Mouse (Mus musculus): Measurements from ENCODE around the gene Spata19. TPM values are rescaled to one million over a fixed set of nuclear protein-coding genes. Genes with fewer than 3 reads are reported as not detected.

The Spata19 gene
- polyA plus RNA-seq, 1 experiment from 2014 or later = not detected

GRCm38 (mm10) chr9:27414058-27414460, 17.5 kb downstream of the Spata19 start:
- WGBS = 4% methylated on average over 11 of the region's 11 CpGs

DNA sequence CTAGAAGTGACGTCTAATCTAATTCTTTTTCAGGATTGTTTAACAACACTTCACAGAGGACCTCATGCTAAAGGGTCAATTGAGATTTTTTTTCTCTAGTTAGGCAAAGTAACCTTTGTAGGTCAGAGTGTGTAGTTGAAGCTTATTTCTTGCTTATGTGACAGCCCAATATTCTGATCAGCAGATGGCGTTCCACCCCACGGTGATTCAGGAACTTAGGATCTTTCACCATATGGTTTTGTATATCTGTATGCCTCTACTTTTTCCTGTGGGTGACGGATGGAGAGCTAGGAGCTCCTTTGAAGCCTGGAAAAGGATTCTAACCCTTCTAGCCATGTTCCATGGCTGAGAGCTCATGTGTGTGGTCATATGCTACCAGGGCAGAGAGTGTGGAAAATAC, 27.9 kb downstream of the Spata19 start:
- no peaks in the 10 kb centered on the region for H3K9me3 ChIP-seq (ENCODE audit: control insufficient read depth, low read depth, low read length)
- H3K9ac ChIP-seq (replicated peaks; ENCODE audit: low read depth, low read length) = no peak overlapping the region
- H3K4me1 ChIP-seq (ENCODE audit: control insufficient read depth, insufficient read depth, low read length) = no peaks in the 10 kb centered on the region
- H3K27me3 ChIP-seq (ENCODE audit: control insufficient read depth, insufficient read depth, low read length) = no peaks in the 10 kb centered on the region
- no peaks in the 10 kb centered on the region for H3K36me3 ChIP-seq (ENCODE audit: control insufficient read depth, insufficient read depth, low read length)
- no peak overlapping the region for H3K27ac ChIP-seq (ENCODE audit: low read length)
- H3K4me2 ChIP-seq (replicated peaks; ENCODE audit: low read depth, low read length) = no peak overlapping the region
- no peak overlapping the region for H3K4me3 ChIP-seq (ENCODE audit: low read depth, low read length)
- 60% methylated on average over 4 of the region's 4 CpGs for WGBS
- no peak for ATAC-seq (ENCODE audit: insufficient number of reproducible peaks, insufficient read depth, low FRiP score, low read depth)

More at GRCm38 (mm10) chr9:27414058-27414460, 17.5 kb downstream of the Spata19 start:
- Histone ChIP-seq H3K27ac (ENCODE audit: low read length) (no peak overlapping the region), H3K4me3 (ENCODE audit: low read depth, low read length) (no peak overlapping the region), H3K4me1 (ENCODE audit: control insufficient read depth, insufficient read depth, low read length) (no peaks in the 10 kb centered on the region), H3K36me3 (ENCODE audit: control insufficient read depth, insufficient read depth, low read length) (no peaks in the 10 kb centered on the region), H3K27me3 (ENCODE audit: control insufficient read depth, insufficient read depth, low read length) (no peaks in the 10 kb centered on the region), H3K9ac (replicated peaks; ENCODE audit: low read depth, low read length) (no peak overlapping the region), H3K4me2 (replicated peaks; ENCODE audit: low read depth, low read length) (0 out of 2 replicates have a peak overlapping the region, but pooled peaks have one; percentile 14), H3K9me3 (ENCODE audit: control insufficient read depth, low read depth, low read length) (no peaks in the 10 kb centered on the region)
- peak; percentile 39; the same call in 1 of the 2 replicates for ATAC-seq (ENCODE audit: insufficient number of reproducible peaks, insufficient read depth, low FRiP score, low read depth)

DNA sequence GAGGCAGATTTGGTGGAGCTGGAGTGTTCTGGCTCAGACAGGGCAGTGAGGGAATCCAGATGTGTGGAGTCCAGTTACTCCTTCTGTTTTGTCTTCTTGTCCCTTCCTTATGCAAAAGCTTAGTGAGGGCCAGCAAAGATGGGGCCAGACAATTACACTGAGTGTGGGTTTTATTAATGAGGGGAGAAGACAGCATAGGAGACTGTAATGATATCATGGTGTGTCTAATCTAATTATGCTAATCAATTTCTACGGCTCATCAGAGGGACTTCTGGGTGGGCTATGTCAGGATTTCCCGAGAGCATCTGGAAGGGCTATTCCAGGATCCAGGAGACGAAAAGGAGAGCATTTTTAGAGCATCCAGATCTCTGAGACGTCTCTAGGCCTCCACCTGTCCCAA, 32.0 kb downstream of the Spata19 start:
- no peaks in the 10 kb centered on the region for H3K9me3 ChIP-seq (ENCODE audit: control insufficient read depth, low read depth, low read length)
- no peak overlapping the region for H3K9ac ChIP-seq (replicated peaks; ENCODE audit: low read depth, low read length)
- 69% methylated on average over 4 of the region's 4 CpGs for WGBS
- no peaks in the 10 kb centered on the region for H3K27me3 ChIP-seq (ENCODE audit: control insufficient read depth, insufficient read depth, low read length)
- no peak overlapping the region for H3K27ac ChIP-seq (ENCODE audit: low read length)
- no peak for ATAC-seq (ENCODE audit: insufficient number of reproducible peaks, insufficient read depth, low FRiP score, low read depth)
- no peak overlapping the region for H3K4me3 ChIP-seq (ENCODE audit: low read depth, low read length)
- no peaks in the 10 kb centered on the region for H3K4me1 ChIP-seq (ENCODE audit: control insufficient read depth, insufficient read depth, low read length)
- no peak overlapping the region for H3K4me2 ChIP-seq (replicated peaks; ENCODE audit: low read depth, low read length)
- no peaks in the 10 kb centered on the region for H3K36me3 ChIP-seq (ENCODE audit: control insufficient read depth, insufficient read depth, low read length)

- ATAC-seq (ENCODE audit: insufficient number of reproducible peaks, insufficient read depth, low FRiP score, low read depth) = no peak
- no peak overlapping the region for H3K4me2 ChIP-seq (replicated peaks; ENCODE audit: low read depth, low read length)
- no peaks in the 10 kb centered on the region for H3K36me3 ChIP-seq (ENCODE audit: control insufficient read depth, insufficient read depth, low read length)
- no peaks in the 10 kb centered on the region for H3K9me3 ChIP-seq (ENCODE audit: control insufficient read depth, low read depth, low read length)
- no peak overlapping the region for H3K4me3 ChIP-seq (ENCODE audit: low read depth, low read length)
- H3K27ac ChIP-seq (ENCODE audit: low read length) = no peak overlapping the region
- 78% methylated on average over 7 of the region's 7 CpGs for WGBS
- no peak overlapping the region for H3K9ac ChIP-seq (replicated peaks; ENCODE audit: low read depth, low read length)
- H3K27me3 ChIP-seq (ENCODE audit: control insufficient read depth, insufficient read depth, low read length) = no peaks in the 10 kb centered on the region
- H3K4me1 ChIP-seq (ENCODE audit: control insufficient read depth, insufficient read depth, low read length) = no peaks in the 10 kb centered on the region
These were observed 36.7 kb downstream of the Spata19 start for GRCm38 (mm10) chr9:27433301-27433700.

GRCm38 (mm10) chr9:27435936-27436335, 39.3 kb downstream of the Spata19 start:
- no peaks in the 10 kb centered on the region for H3K27me3 ChIP-seq (ENCODE audit: control insufficient read depth, insufficient read depth, low read length)
- no peak for ATAC-seq (ENCODE audit: insufficient number of reproducible peaks, insufficient read depth, low FRiP score, low read depth)
- H3K27ac ChIP-seq (ENCODE audit: low read length) = no peak overlapping the region
- no peaks in the 10 kb centered on the region for H3K36me3 ChIP-seq (ENCODE audit: control insufficient read depth, insufficient read depth, low read length)
- H3K9ac ChIP-seq (replicated peaks; ENCODE audit: low read depth, low read length) = no peak overlapping the region
- H3K4me3 ChIP-seq (ENCODE audit: low read depth, low read length) = no peak overlapping the region
- H3K4me1 ChIP-seq (ENCODE audit: control insufficient read depth, insufficient read depth, low read length) = no peaks in the 10 kb centered on the region
- 48% methylated on average over 9 of the region's 9 CpGs for WGBS
- no peaks in the 10 kb centered on the region for H3K9me3 ChIP-seq (ENCODE audit: control insufficient read depth, low read depth, low read length)
- no peak overlapping the region for H3K4me2 ChIP-seq (replicated peaks; ENCODE audit: low read depth, low read length)

DNA sequence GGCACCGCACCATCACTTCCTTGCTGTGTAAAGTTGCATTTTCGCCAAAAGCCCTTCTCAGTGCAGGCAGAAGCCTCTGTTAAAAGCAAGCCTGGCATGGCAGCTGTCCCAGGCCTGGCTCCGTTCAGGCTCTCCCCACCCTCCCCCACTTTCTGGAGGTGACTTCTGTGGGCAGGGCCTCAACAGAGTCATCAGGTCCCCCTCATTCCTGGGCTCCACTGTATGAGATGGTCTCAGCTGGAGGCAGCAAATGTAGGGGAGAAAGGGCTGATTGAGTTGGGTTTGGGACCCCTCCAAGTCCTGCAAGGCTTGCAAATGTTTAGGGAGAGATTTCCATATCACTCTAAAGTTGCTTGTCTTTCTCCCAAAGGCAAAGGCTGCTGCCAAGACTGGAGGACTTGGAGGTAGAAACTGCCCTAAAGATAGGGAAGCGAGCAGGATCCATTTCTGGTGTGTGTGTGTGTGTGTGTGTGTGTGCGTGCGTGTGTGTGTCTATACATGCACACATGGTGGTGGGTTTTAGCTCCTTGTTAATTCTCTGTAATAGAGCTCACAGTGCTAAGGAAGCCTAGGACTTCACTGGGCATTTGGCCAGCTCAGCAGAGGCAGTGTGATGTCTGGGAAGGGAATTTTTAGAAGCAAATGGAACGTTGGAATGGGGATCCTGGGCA, 40.9 kb downstream of the Spata19 start:
- 0 out of 2 replicates have a peak, but pooled peaks have one; percentile 14 for ATAC-seq (ENCODE audit: insufficient number of reproducible peaks, insufficient read depth, low FRiP score, low read depth)
- WGBS = 57% methylated on average over 7 of the region's 7 CpGs
- no peak overlapping the region for H3K27ac ChIP-seq (ENCODE audit: low read length)

DNA sequence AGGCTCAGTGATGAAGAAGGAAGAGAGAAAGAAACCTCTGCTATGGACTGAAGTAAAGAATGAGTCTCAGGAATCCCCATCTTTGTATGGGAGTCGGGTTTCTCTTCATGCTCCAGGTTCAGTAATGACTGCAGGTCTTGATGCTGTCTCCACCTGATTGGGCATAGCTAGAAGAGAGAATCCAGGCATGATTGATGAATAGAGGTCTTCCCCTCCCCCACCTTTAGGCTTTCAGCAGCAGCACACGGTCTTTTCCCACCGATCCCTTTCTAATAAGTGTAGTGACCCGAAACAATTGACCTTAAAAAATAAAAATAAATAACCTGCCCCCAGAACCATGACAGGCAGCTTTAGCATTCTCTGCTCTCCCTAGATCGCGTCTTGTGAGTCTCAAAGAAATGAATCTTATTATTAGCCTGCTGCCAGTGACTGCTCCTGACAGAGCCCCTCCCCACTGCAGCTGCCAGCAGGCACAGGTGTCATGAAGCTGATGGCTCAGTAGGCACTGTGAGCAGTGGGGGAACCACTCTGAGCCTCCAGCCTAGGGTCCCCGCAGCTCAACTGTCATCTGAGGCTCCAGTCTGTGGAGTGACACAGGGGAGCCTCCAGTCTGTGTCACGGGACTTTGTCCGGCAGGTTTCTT, 53.3 kb downstream of the Spata19 start:
- Histone ChIP-seq H3K4me2 (replicated peaks; ENCODE audit: low read depth, low read length) (no peak overlapping the region), H3K4me3 (ENCODE audit: low read depth, low read length) (no peak overlapping the region), H3K36me3 (ENCODE audit: control insufficient read depth, insufficient read depth, low read length) (no peaks in the 10 kb centered on the region), H3K27me3 (ENCODE audit: control insufficient read depth, insufficient read depth, low read length) (no peaks in the 10 kb centered on the region), H3K27ac (ENCODE audit: low read length) (no peak overlapping the region), H3K9me3 (ENCODE audit: control insufficient read depth, low read depth, low read length) (no peaks in the 10 kb centered on the region), H3K4me1 (ENCODE audit: control insufficient read depth, insufficient read depth, low read length) (no peaks in the 10 kb centered on the region), H3K9ac (replicated peaks; ENCODE audit: low read depth, low read length) (no peak overlapping the region)
- no peak for ATAC-seq (ENCODE audit: insufficient number of reproducible peaks, insufficient read depth, low FRiP score, low read depth)
- WGBS = 34% methylated on average over 9 of the region's 9 CpGs

More for the DNA sequence above, 40.9 kb downstream of the Spata19 start:
- no peak overlapping the region for H3K9ac ChIP-seq (replicated peaks; ENCODE audit: low read depth, low read length)
- no peaks in the 10 kb centered on the region for H3K27me3 ChIP-seq (ENCODE audit: control insufficient read depth, insufficient read depth, low read length)
- H3K36me3 ChIP-seq (ENCODE audit: control insufficient read depth, insufficient read depth, low read length) = no peaks in the 10 kb centered on the region
- no peak overlapping the region for H3K4me3 ChIP-seq (ENCODE audit: low read depth, low read length)
- no peak overlapping the region for H3K4me2 ChIP-seq (replicated peaks; ENCODE audit: low read depth, low read length)
- no peaks in the 10 kb centered on the region for H3K4me1 ChIP-seq (ENCODE audit: control insufficient read depth, insufficient read depth, low read length)
- no peaks in the 10 kb centered on the region for H3K9me3 ChIP-seq (ENCODE audit: control insufficient read depth, low read depth, low read length)

Data from stomach, embryonic 14.5 days (tissue).